Mouse (Mus musculus) limb, embryonic 11.5 days (tissue): Measurements from ENCODE around the gene Serpina5. TPM values are rescaled to one million over a fixed set of nuclear protein-coding genes. Genes with fewer than 3 reads are reported as not detected.

Source experiments
- ATAC-seq: fragments of 200-750 bp; cut with Nextera tagmentation; 2 replicates; pipeline ENCODE4 v1.8.0; 2017; ENCODE audit warnings: low read depth; ENCODE audit not compliant: insufficient number of reproducible peaks, low FRiP score, low TSS enrichment
- DNase-seq: peaks from one replicate; pipeline ENCODE4 v3.0.0-alpha.2; 2015; ENCODE audit warnings: low spot score
- H3K27ac ChIP-seq: fragments of 300-500 bp; sonication (generic); replicated peaks from 2 replicates; pipeline ENCODE4 v1.5.1; 2014; ENCODE audit warnings: low read depth, mild to moderate bottlenecking, low read length
- H3K27me3 ChIP-seq: fragments of 300-500 bp; sonication (generic); 2 replicates; pipeline ENCODE4 v1.6.1; 2014; ENCODE audit warnings: mild to moderate bottlenecking, low read length, mixed read lengths; ENCODE audit not compliant: control insufficient read depth, insufficient read depth
- H3K36me3 ChIP-seq: fragments of 300-500 bp; sonication (generic); 2 replicates; pipeline ENCODE4 v1.6.1; 2014; ENCODE audit warnings: mild to moderate bottlenecking, low read length, moderate library complexity, mixed read lengths; ENCODE audit not compliant: control insufficient read depth, insufficient read depth
- H3K4me1 ChIP-seq: fragments of 300-500 bp; sonication (generic); 2 replicates; pipeline ENCODE4 v1.6.1; 2014; ENCODE audit warnings: low read length, mixed read lengths; ENCODE audit not compliant: control insufficient read depth, insufficient read depth
- H3K4me2 ChIP-seq: fragments of 300-500 bp; sonication (generic); 2 replicates; pipeline ENCODE4 v1.6.1; 2014; ENCODE audit warnings: low read depth, mild to moderate bottlenecking, moderate library complexity; ENCODE audit not compliant: severe bottlenecking
- H3K4me3 ChIP-seq: fragments of 300-500 bp; sonication (generic); 2 replicates; pipeline ENCODE4 v1.5.1; 2014; ENCODE audit warnings: low read depth, low read length
- H3K9ac ChIP-seq: fragments of 300-500 bp; sonication (generic); 2 replicates; pipeline ENCODE4 v1.6.1; 2014; ENCODE audit warnings: mild to moderate bottlenecking, low read length
- H3K9me3 ChIP-seq: fragments of 300-500 bp; sonication (generic); 2 replicates; pipeline ENCODE4 v1.6.1; 2016; ENCODE audit warnings: low read length; ENCODE audit not compliant: control insufficient read depth
- WGBS: fragments of 180-500 bp; shearing (Covaris S2); extraction: QIAGEN DNeasy Blood & Tissue Kit; methylation state at CpG from one replicate; pipeline ENCODE4 v1.1.7; 2014; 5-methylcytosine and 5-hydroxymethylcytosine counted together
- polyA plus RNA-seq: library from polyadenylated mRNA; unstranded; fragments of >200 nt; fragmentation: Nextera tagmentation; extraction: Ambion mirVana; gene quantifications from 2 replicates; pipeline ENCODE4 v1.2.1, GENCODE M21; 2014

Gene Serpina5
- polyA plus RNA-seq, 1 experiment from 2014 or later: not detected

DNA sequence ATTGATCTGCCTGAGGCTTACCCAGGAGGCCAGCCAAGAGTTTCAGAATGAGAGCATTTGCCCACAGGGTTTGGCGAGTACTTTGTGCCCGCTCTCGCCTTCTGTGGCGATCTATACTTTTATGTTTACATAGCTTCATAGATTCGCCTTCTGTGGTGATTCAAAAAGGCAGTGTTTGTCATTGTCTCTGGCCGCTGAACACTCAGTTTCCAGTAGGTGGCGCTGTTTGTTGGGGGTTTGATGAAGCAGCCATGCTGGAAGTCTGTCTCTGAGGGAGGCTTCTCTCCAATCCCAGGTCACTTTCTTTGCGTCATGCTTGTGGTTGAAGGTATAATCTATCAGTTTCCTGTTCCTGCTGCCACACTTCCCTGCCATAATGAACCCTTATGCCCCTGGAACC lies 34.7 kb upstream of the Serpina5 start:
- DNase-seq (peak; percentile 80), ATAC-seq (no peak)
- Histone ChIP-seq H3K9me3 (no peaks in the 10 kb centered on the region), H3K27me3 (no peaks in the 10 kb centered on the region), H3K4me3 (no peak overlapping the region), H3K9ac (no peak overlapping the region), H3K27ac (no peak overlapping the region), H3K36me3 (no peaks in the 10 kb centered on the region), H3K4me2 (no peak overlapping the region), H3K4me1 (no peaks in the 10 kb centered on the region)
- 32% methylated on average over 8 of the region's 8 CpGs for WGBS

DNA sequence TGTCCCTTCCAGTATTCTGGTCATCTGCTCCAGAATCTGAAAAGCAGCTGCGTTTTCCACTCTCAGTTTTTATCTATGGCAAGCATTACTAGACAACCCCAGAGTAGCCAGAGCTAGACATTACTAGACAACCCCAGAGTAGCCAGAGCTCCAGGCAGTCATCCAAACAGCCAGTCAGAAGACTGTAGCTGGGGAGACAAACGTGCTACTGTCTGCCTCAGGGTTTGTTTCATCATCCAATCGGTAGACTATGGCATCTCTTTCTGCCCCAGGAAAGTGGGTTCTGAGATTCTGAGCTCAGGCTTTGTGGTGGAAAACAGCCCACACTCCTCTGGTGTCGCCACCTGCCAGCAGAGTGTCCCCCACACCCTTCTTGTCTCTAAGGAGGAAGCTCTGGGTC lies 33.4 kb upstream of the Serpina5 start:
- Histone ChIP-seq H3K9ac (no peak overlapping the region), H3K36me3 (no peaks in the 10 kb centered on the region), H3K4me3 (no peak overlapping the region), H3K4me2 (no peak overlapping the region), H3K9me3 (no peaks in the 10 kb centered on the region), H3K4me1 (no peaks in the 10 kb centered on the region), H3K27ac (no peak overlapping the region), H3K27me3 (no peaks in the 10 kb centered on the region)
- 51% methylated on average over 4 of the region's 4 CpGs for WGBS
- no peak for DNase-seq
- ATAC-seq: no peak

DNA sequence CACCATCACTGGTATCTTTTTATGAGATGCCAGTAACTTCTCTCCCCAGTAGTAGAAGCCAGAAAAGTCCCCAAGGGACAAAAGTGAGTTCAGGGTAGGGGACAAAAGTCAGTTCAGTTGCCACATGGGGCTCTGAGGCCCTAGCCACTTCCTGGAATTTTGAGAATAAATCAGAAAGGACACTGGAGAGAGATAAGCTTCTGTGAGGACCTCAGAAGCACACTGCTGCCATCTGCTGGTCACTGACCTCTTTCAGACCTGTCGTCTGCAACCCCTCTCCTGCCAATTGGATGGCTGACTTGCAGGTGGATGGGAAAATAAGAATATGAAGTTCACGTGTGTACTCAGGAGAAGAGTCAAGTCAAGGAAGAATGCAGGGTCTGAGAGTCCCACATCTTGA lies 31.3 kb upstream of the Serpina5 start:
- Histone ChIP-seq H3K4me1 (no peaks in the 10 kb centered on the region), H3K27me3 (no peaks in the 10 kb centered on the region), H3K27ac (no peak overlapping the region), H3K4me3 (no peak overlapping the region), H3K9ac (no peak overlapping the region), H3K36me3 (no peaks in the 10 kb centered on the region), H3K9me3 (no peaks in the 10 kb centered on the region), H3K4me2 (no peak overlapping the region)
- ATAC-seq (no peak), DNase-seq (peak; percentile 84)
- 9% methylated on average over 2 of the region's 2 CpGs for WGBS

DNA sequence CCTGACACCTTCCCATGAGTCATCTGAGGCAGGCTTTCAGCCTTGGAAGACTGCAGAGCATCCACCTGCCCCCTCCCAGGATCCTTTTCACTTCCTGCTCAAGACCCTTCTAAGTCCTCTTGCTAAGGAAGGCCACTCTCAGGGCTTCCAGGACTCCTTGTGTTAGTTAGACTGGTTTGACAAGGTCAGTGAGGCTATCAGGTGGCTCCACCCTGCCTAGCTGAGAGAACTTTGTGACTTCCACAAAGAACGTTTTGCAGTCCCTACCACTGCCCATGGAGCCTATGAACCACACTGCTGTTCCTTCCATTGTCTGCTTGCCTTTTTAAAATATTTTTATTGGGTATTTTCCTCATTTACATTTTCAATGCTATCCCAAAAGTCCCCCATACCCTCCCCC lies 29.2 kb upstream of the Serpina5 start:
- Histone ChIP-seq H3K27me3 (no peaks in the 10 kb centered on the region), H3K9me3 (no peaks in the 10 kb centered on the region), H3K9ac (no peak overlapping the region), H3K4me3 (no peak overlapping the region), H3K4me2 (no peak overlapping the region), H3K36me3 (no peaks in the 10 kb centered on the region), H3K4me1 (no peaks in the 10 kb centered on the region), H3K27ac (no peak overlapping the region)
- ATAC-seq (no peak), DNase-seq (no peak)
- WGBS: 40% methylated on average over 1 of the region's 1 CpGs

DNA sequence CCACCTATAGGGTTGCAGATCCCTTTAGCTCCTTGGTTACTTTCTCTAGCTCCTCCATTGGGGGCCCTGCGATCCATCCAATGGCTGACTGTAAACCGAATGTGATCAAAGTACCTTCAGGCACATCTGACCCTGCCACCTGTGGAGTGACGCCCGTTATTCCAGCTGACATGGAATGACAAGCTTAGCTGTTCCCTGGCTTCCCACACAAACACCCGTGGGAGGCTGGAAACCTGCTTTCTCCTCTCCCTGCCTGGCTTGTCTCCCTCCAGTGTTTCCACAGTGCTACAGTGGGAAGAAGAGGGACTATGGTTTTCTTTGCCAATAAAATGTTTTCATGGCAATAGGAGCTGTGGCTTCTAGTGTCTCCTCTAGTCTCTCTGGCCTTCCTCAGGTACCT lies 28.6 kb upstream of the Serpina5 start:
- Histone ChIP-seq H3K27ac (no peak overlapping the region), H3K4me1 (no peaks in the 10 kb centered on the region), H3K4me3 (no peak overlapping the region), H3K4me2 (no peak overlapping the region), H3K9ac (no peak overlapping the region), H3K36me3 (no peaks in the 10 kb centered on the region), H3K9me3 (no peaks in the 10 kb centered on the region), H3K27me3 (no peaks in the 10 kb centered on the region)
- DNase-seq: no peak
- 64% methylated on average over 5 of the region's 5 CpGs for WGBS
- ATAC-seq: no peak

DNA sequence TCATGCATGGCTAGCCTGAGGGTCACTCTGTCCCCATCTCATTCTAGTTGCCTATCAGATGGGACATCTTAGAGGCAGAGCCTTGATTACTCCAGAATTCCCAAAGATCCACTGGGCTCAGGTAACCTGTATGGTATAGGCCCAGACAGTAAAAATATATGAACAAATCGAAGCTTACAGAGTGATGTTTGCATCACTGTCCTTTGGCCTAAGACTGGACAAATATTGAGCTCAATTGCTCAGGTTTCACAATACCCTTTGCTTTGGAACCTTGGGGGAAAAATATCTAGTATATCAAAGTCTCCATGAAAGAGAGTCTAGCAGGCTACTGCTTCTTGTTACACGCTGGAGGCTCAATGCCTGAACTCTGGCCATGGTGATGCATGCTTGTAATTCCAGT lies 10.8 kb upstream of the Serpina5 start:
- H3K4me3 ChIP-seq: no peak overlapping the region
- WGBS: 69% methylated on average over 2 of the region's 2 CpGs
- ATAC-seq (no peak), DNase-seq (no peak)
- no peaks in the 10 kb centered on the region for H3K36me3 ChIP-seq
- no peak overlapping the region for H3K9ac ChIP-seq
- H3K27ac ChIP-seq: no peak overlapping the region
- no peaks in the 10 kb centered on the region for H3K27me3 ChIP-seq
- no peaks in the 10 kb centered on the region for H3K4me1 ChIP-seq
- no peaks in the 10 kb centered on the region for H3K9me3 ChIP-seq
- H3K4me2 ChIP-seq: no peak overlapping the region

DNA sequence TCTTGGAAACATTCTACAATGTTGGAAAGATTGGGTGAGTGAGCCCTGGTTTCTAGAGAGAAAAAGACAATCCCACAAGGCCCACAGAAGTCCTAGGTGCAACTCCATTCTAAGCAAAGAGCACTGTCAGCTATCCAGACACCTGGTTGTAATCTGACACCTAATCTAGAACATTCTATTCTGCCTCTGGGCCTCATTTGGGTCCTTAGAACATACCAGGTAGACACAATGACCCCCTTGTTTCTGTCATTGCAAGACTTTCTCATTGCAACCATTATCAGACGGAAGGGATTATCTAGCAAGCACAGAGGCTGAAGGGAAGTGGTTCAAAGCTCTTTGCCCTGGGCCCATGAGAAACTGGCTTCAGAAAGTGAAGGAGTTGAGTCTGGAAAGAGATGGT lies 9.6 kb upstream of the Serpina5 start:
- Histone ChIP-seq H3K27ac (no peak overlapping the region), H3K9ac (no peak overlapping the region), H3K4me2 (no peak overlapping the region), H3K4me3 (no peak overlapping the region), H3K9me3 (no peaks in the 10 kb centered on the region), H3K36me3 (no peaks in the 10 kb centered on the region), H3K4me1 (no peaks in the 10 kb centered on the region), H3K27me3 (no peaks in the 10 kb centered on the region)
- no peak for ATAC-seq
- no peak for DNase-seq
- 86% methylated on average over 1 of the region's 1 CpGs for WGBS

DNA sequence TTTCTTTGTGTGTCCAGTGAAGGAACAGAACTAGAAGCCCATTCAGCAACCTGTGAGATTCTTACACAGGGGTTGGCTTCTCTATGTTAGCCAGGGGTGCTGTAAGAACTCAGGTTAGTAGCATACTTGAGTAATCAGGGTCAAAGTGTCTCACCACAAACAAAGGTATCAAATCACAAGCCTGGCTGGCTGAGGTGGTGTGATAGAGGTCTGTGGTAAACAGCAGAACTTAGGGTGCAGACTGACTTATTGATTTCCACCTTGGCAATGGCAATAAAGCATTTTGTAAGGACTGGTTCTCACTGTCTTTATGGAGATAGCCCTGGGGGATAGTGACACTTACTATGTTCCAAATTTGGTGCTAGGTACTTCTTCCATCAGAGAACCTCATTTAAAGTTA lies 4.9 kb downstream of the Serpina5 start:
- no peak overlapping the region for H3K4me3 ChIP-seq
- no peaks in the 10 kb centered on the region for H3K27me3 ChIP-seq

DNA sequence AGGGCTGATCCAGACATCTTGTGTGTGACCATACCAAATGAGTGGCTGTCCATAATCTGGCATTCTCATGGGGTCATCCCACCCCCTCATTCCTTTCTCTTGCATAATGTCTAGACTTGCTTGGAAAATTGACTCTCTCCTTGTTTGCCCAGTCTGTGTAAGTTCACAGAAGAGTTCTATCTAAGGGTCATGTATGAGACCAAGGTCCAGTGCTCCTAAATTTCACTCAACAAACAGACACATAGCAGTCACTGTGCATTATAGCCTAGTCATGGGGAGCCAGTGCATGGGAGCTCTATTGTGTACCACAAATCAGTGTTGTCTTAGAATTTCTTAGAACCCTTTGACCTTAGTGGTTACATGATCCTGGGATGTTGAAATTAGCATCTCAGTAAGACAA lies 6.0 kb downstream of the Serpina5 start:
- H3K4me1 ChIP-seq: no peaks in the 10 kb centered on the region
- ATAC-seq: no peak
- H3K9me3 ChIP-seq: no peaks in the 10 kb centered on the region
- H3K4me3 ChIP-seq: no peak overlapping the region
- DNase-seq: no peak
- H3K27ac ChIP-seq: no peak overlapping the region
- H3K27me3 ChIP-seq: no peaks in the 10 kb centered on the region
- H3K4me2 ChIP-seq: no peak overlapping the region
- no peaks in the 10 kb centered on the region for H3K36me3 ChIP-seq
- H3K9ac ChIP-seq: no peak overlapping the region

More for the DNA sequence above, 4.9 kb downstream of the Serpina5 start:
- H3K9me3 ChIP-seq: no peaks in the 10 kb centered on the region
- H3K36me3 ChIP-seq: no peaks in the 10 kb centered on the region
- H3K4me1 ChIP-seq: no peaks in the 10 kb centered on the region
- ATAC-seq (no peak), DNase-seq (no peak)
- H3K27ac ChIP-seq: no peak overlapping the region
- H3K4me2 ChIP-seq: no peak overlapping the region
- H3K9ac ChIP-seq: no peak overlapping the region
